Mouse (Mus musculus) midbrain, embryonic 12.5 days (tissue): ENCODE measurements around the gene Omd. TPM values are rescaled to one million over a fixed set of nuclear protein-coding genes. Genes with fewer than 3 reads are reported as not detected.

Experiments used
- ATAC-seq: fragments of 200-750 bp; cut with Nextera tagmentation; 2 replicates; pipeline ENCODE4 v1.8.0; 2017; ENCODE audit warnings: low read depth, moderate TSS enrichment, moderate library complexity; ENCODE audit not compliant: low FRiP score
- H3K27ac ChIP-seq: fragments of 300-500 bp; sonication (generic); replicated peaks from 2 replicates; pipeline ENCODE4 v1.5.1; 2016; ENCODE audit warnings: mild to moderate bottlenecking
- H3K27me3 ChIP-seq: fragments of 300-500 bp; sonication (generic); 2 replicates; pipeline ENCODE4 v1.6.1; 2016; ENCODE audit warnings: mild to moderate bottlenecking
- H3K36me3 ChIP-seq: fragments of 300-500 bp; sonication (generic); 2 replicates; pipeline ENCODE4 v1.6.1; 2016
- H3K4me1 ChIP-seq: fragments of 300-500 bp; sonication (generic); 2 replicates; pipeline ENCODE4 v1.6.1; 2016
- H3K4me2 ChIP-seq: fragments of 300-500 bp; sonication (generic); replicated peaks from 2 replicates; pipeline ENCODE4 v1.6.1; 2016; ENCODE audit warnings: mild to moderate bottlenecking, moderate library complexity
- H3K4me3 ChIP-seq: fragments of 300-500 bp; sonication (generic); 2 replicates; pipeline ENCODE4 v1.5.1; 2016; ENCODE audit warnings: mild to moderate bottlenecking
- H3K9ac ChIP-seq: fragments of 300-500 bp; sonication (generic); replicated peaks from 2 replicates; pipeline ENCODE4 v1.6.1; 2016; ENCODE audit warnings: mild to moderate bottlenecking, moderate library complexity
- H3K9me3 ChIP-seq: fragments of 300-500 bp; sonication (generic); 2 replicates; pipeline ENCODE4 v1.6.1; 2016; ENCODE audit warnings: mild to moderate bottlenecking
- WGBS: fragments of 180-500 bp; shearing (Covaris S2); methylation state at CpG from one replicate; pipeline ENCODE4 v1.1.7; 2016; 5-methylcytosine and 5-hydroxymethylcytosine counted together
- polyA plus RNA-seq: library from polyadenylated mRNA; unstranded; fragments of >200 nt; fragmentation: Nextera tagmentation; extraction: Ambion mirVana; gene quantifications from 2 replicates; pipeline ENCODE4 v1.2.1, GENCODE M21; 2016

Gene Omd
- polyA plus RNA-seq = 0.71 and 0.96 TPM in 2 replicates

GRCm38 (mm10) chr13:49581541-49582530 is at the start of gene Omd:
Gene Omd, plus strand, starts transcription at chr13:49582462.
- no peak for ATAC-seq
- H3K36me3 ChIP-seq = no peaks in the 10 kb centered on the region
- no peak within 1 kb of the TSS for H3K4me3 ChIP-seq
- H3K27me3 ChIP-seq = no peaks in the 10 kb centered on the region
- H3K9ac ChIP-seq = no peak within 1 kb of the TSS
- H3K4me2 ChIP-seq = no peak within 1 kb of the TSS
- WGBS = 79% methylated on average over 8 of the region's 8 CpGs
- no peaks in the 10 kb centered on the region for H3K9me3 ChIP-seq
- no peaks in the 10 kb centered on the region for H3K4me1 ChIP-seq
- no peak within 1 kb of the TSS for H3K27ac ChIP-seq

GRCm38 (mm10) chr13:49536946-49537345 is 45.3 kb upstream of the Omd start:
- H3K4me2 ChIP-seq = no peak overlapping the region
- H3K27ac ChIP-seq = no peak overlapping the region
- 100% methylated on average over 1 of the region's 1 CpGs for WGBS
- H3K27me3 ChIP-seq = no peaks in the 10 kb centered on the region
- H3K36me3 ChIP-seq = no peaks in the 10 kb centered on the region
- H3K9me3 ChIP-seq = no peaks in the 10 kb centered on the region
- H3K4me3 ChIP-seq = no peak overlapping the region
- no peak for ATAC-seq
- H3K4me1 ChIP-seq = no peaks in the 10 kb centered on the region
- H3K9ac ChIP-seq = no peak overlapping the region

GRCm38 (mm10) chr13:49538693-49539092 is 43.6 kb upstream of the Omd start:
- Histone ChIP-seq H3K4me3 (no peak overlapping the region), H3K27me3 (no peaks in the 10 kb centered on the region), H3K9ac (no peak overlapping the region), H3K4me2 (no peak overlapping the region), H3K9me3 (no peaks in the 10 kb centered on the region), H3K4me1 (no peaks in the 10 kb centered on the region), H3K36me3 (no peaks in the 10 kb centered on the region), H3K27ac (no peak overlapping the region)
- 86% methylated on average over 1 of the region's 1 CpGs for WGBS
- ATAC-seq = no peak

GRCm38 (mm10) chr13:49544279-49544678 is 38.0 kb upstream of the Omd start, which contains the start of gene Aspn:
Gene Aspn, plus strand, starts transcription at chr13:49544443.
- no peaks in the 10 kb centered on the region for H3K4me1 ChIP-seq
- no peak within 1 kb of the TSS for H3K27ac ChIP-seq
- no peak within 1 kb of the TSS for H3K9ac ChIP-seq
- H3K27me3 ChIP-seq = no peaks in the 10 kb centered on the region
- H3K4me2 ChIP-seq = no peak within 1 kb of the TSS
- no peaks in the 10 kb centered on the region for H3K36me3 ChIP-seq
- 90% methylated on average over 3 of the region's 3 CpGs for WGBS
- ATAC-seq = no peak
- no peaks in the 10 kb centered on the region for H3K9me3 ChIP-seq
- no peak within 1 kb of the TSS for H3K4me3 ChIP-seq

- Histone ChIP-seq H3K36me3 (no peaks in the 10 kb centered on the region), H3K9ac (no peak overlapping the region), H3K27me3 (no peaks in the 10 kb centered on the region), H3K4me2 (no peak overlapping the region), H3K27ac (no peak overlapping the region), H3K4me1 (no peaks in the 10 kb centered on the region), H3K9me3 (no peaks in the 10 kb centered on the region), H3K4me3 (no peak overlapping the region)
- WGBS = 72% methylated on average over 3 of the region's 3 CpGs
- no peak for ATAC-seq
Observed at GRCm38 (mm10) chr13:49545646-49546045, 36.6 kb upstream of the Omd start.

- Histone ChIP-seq H3K27ac (no peak overlapping the region), H3K4me1 (no peaks in the 10 kb centered on the region), H3K9ac (no peak overlapping the region), H3K4me3 (no peak overlapping the region), H3K9me3 (no peaks in the 10 kb centered on the region), H3K36me3 (no peaks in the 10 kb centered on the region), H3K27me3 (no peaks in the 10 kb centered on the region), H3K4me2 (no peak overlapping the region)
- ATAC-seq = no peak
- WGBS = 88% methylated on average over 1 of the region's 1 CpGs
Observed at GRCm38 (mm10) chr13:49546517-49546916, 35.7 kb upstream of the Omd start.

GRCm38 (mm10) chr13:49547563-49548150 is 34.6 kb upstream of the Omd start:
- ATAC-seq = no peak

GRCm38 (mm10) chr13:49549616-49550015 is 32.6 kb upstream of the Omd start:
- Histone ChIP-seq H3K36me3 (no peaks in the 10 kb centered on the region), H3K4me3 (no peak overlapping the region), H3K27ac (no peak overlapping the region), H3K27me3 (no peaks in the 10 kb centered on the region), H3K4me2 (no peak overlapping the region), H3K4me1 (no peaks in the 10 kb centered on the region), H3K9ac (no peak overlapping the region), H3K9me3 (no peaks in the 10 kb centered on the region)
- no peak for ATAC-seq
- 96% methylated on average over 3 of the region's 3 CpGs for WGBS

More at GRCm38 (mm10) chr13:49547563-49548150, 34.6 kb upstream of the Omd start:
- no peak overlapping the region for H3K27ac ChIP-seq
- no peak overlapping the region for H3K4me2 ChIP-seq
- WGBS = 87% methylated on average over 1 of the region's 1 CpGs
- H3K4me1 ChIP-seq = no peaks in the 10 kb centered on the region
- H3K36me3 ChIP-seq = no peaks in the 10 kb centered on the region
- H3K9ac ChIP-seq = no peak overlapping the region
- no peak overlapping the region for H3K4me3 ChIP-seq
- H3K27me3 ChIP-seq = no peaks in the 10 kb centered on the region
- no peaks in the 10 kb centered on the region for H3K9me3 ChIP-seq

GRCm38 (mm10) chr13:49554519-49554918 is 27.7 kb upstream of the Omd start:
- WGBS = 75% methylated on average over 5 of the region's 5 CpGs

GRCm38 (mm10) chr13:49556203-49556602 is 26.1 kb upstream of the Omd start:
- Histone ChIP-seq H3K27ac (no peak overlapping the region), H3K36me3 (no peaks in the 10 kb centered on the region), H3K27me3 (no peaks in the 10 kb centered on the region), H3K4me2 (no peak overlapping the region), H3K9me3 (no peaks in the 10 kb centered on the region), H3K4me3 (no peak overlapping the region), H3K9ac (no peak overlapping the region), H3K4me1 (no peaks in the 10 kb centered on the region)
- 79% methylated on average over 1 of the region's 1 CpGs for WGBS
- ATAC-seq = no peak

More at GRCm38 (mm10) chr13:49554519-49554918, 27.7 kb upstream of the Omd start:
- H3K4me3 ChIP-seq = no peak overlapping the region
- H3K4me1 ChIP-seq = no peaks in the 10 kb centered on the region
- H3K27ac ChIP-seq = no peak overlapping the region
- H3K36me3 ChIP-seq = no peaks in the 10 kb centered on the region
- H3K9me3 ChIP-seq = no peaks in the 10 kb centered on the region
- H3K27me3 ChIP-seq = no peaks in the 10 kb centered on the region
- no peak for ATAC-seq
- H3K9ac ChIP-seq = no peak overlapping the region
- H3K4me2 ChIP-seq = no peak overlapping the region

GRCm38 (mm10) chr13:49556924-49557323 is 25.3 kb upstream of the Omd start:
- H3K9ac ChIP-seq = no peak overlapping the region
- no peaks in the 10 kb centered on the region for H3K4me1 ChIP-seq
- no peaks in the 10 kb centered on the region for H3K27me3 ChIP-seq
- no peaks in the 10 kb centered on the region for H3K9me3 ChIP-seq
- ATAC-seq = no peak
- H3K4me3 ChIP-seq = no peak overlapping the region
- H3K4me2 ChIP-seq = no peak overlapping the region
- H3K36me3 ChIP-seq = no peaks in the 10 kb centered on the region
- WGBS = 81% methylated on average over 1 of the region's 1 CpGs
- no peak overlapping the region for H3K27ac ChIP-seq

GRCm38 (mm10) chr13:49559185-49559584 is 23.1 kb upstream of the Omd start:
- H3K36me3 ChIP-seq = no peaks in the 10 kb centered on the region
- H3K9me3 ChIP-seq = no peaks in the 10 kb centered on the region
- H3K9ac ChIP-seq = no peak overlapping the region
- H3K27ac ChIP-seq = no peak overlapping the region
- no peak overlapping the region for H3K4me2 ChIP-seq
- H3K4me3 ChIP-seq = no peak overlapping the region
- H3K4me1 ChIP-seq = no peaks in the 10 kb centered on the region
- H3K27me3 ChIP-seq = no peaks in the 10 kb centered on the region
- ATAC-seq = peak; percentile 52; the same call in 1 of the 2 replicates
- WGBS = 27% methylated on average over 2 of the region's 2 CpGs
